Mouse (Mus musculus): ENCODE measurements at regions not wholly inside any gene's neighbourhood (a gene's known extent, or its start where the extent isn't known, plus 50 kb on each side); places are given as distances from the start of the nearest gene placed in this dataset.

- DNase-seq: no peak
Measured at GRCm38 (mm10) chr12:107127591-107127990, 360.8 kb upstream of the 3110018I06Rik start.

GRCm38 (mm10) chr12:107129232-107129631 is 359.2 kb upstream of the 3110018I06Rik start:
- DNase-seq: no peak

DNA sequence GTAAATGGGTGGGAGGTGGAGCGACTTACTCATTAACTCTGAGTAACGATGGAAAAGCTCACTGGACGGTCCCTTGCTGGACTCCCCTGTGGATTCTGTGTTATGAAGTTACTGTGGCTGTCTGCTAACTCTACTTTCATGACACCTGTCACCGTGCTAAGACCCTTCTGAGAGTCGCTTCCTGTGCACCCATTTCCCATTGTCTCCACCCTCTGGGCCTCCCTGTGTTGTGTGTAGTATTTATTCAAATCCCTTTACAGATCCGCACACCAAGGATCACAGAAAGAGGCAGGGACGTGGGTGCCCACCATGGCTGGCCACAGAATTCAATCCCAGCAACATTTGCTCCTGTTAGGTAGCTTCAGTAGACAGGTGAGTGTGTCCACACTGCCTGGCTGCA is 357.1 kb upstream of the 3110018I06Rik start:
- no peak for DNase-seq

GRCm38 (mm10) chr12:107131841-107132240 is 356.6 kb upstream of the 3110018I06Rik start:
- no peak for DNase-seq

DNA sequence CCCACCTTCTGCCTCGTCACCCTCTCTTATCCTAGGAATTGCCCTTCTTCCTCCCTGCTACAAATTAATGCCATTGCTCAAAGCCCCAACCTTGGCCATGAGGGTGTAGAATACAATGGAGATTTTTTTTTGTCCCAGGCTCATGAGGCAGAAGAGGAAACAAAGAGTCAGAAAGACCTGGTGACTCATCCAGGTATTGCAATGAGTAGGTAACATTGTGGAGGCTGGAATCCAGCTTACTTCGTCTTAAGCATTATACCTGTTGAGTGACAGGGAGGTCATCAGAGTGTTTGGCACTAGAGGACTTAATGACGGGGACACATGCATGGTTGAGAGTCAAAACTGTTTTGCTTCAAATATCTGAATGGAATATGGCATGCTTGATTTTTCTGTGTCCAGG is 355.9 kb upstream of the 3110018I06Rik start:
- no peak for DNase-seq

GRCm38 (mm10) chr12:107134353-107134752 is 354.1 kb upstream of the 3110018I06Rik start:
- no peak for DNase-seq

GRCm38 (mm10) chr12:107138677-107139400 is 349.6 kb upstream of the 3110018I06Rik start:
- no peak for DNase-seq

- DNase-seq: no peak
Measured at GRCm38 (mm10) chr12:107140957-107141595, 347.4 kb upstream of the 3110018I06Rik start.

GRCm38 (mm10) chr12:107142226-107142625 is 346.2 kb upstream of the 3110018I06Rik start:
- DNase-seq: no peak

- no peak for DNase-seq
Measured at GRCm38 (mm10) chr12:107146608-107147121, 341.8 kb upstream of the 3110018I06Rik start.

- no peak for DNase-seq
Measured at GRCm38 (mm10) chr12:107148451-107148850, 340.0 kb upstream of the 3110018I06Rik start.

- DNase-seq: no peak
Measured at GRCm38 (mm10) chr12:107151089-107151488, 337.3 kb upstream of the 3110018I06Rik start.

GRCm38 (mm10) chr12:107154668-107155067 is 333.8 kb upstream of the 3110018I06Rik start:
- DNase-seq: no peak

DNA sequence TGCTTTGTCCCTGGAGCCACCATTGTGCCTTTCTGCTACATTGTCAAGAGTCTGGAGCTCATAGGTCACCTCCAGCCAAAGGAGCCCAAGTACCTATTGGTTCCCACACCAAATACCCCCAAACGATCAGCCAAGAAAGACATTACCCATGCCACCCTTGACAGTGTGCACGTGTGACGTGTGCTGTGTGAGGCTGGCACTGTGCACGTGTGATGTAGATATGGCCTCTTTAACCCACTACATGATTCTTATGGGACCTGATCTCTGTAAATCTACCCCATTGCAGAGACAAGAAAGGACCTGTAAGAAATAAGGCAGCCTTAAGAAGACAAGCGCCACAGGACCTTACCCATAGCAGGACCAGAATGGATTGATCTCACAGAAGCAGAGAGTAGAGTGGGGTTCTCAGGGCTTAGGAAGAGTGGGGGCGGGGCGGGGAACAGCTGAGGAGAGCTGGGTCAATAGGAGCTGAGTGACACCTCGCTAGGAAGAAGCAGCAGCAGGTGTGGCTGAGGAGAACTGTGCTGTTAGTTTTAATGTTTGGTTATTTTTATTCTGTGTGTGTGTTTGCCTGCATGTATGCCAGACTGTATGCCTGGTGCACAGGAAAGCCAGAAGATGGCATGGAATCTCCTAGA is 331.5 kb upstream of the 3110018I06Rik start:
- no peak for DNase-seq

DNA sequence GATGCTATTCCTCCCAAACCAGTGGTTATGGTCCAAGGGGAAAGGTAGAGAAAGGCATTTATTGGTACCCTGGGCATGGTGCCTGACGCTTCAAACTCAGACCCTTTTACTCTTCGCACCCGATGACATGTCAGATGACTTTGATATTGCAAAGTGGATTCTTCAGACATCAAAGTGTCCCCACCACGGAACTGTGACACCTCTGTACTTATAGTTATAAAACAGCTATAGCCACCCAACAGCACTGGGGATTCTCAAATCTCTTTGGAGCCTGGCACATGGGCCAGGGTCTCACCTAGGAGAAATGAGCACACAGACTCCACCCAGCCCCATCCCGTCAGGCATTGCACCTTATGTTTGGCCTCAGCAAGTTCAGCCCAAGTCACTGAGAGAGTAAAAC is 329.3 kb upstream of the 3110018I06Rik start:
- DNase-seq: no peak

DNA sequence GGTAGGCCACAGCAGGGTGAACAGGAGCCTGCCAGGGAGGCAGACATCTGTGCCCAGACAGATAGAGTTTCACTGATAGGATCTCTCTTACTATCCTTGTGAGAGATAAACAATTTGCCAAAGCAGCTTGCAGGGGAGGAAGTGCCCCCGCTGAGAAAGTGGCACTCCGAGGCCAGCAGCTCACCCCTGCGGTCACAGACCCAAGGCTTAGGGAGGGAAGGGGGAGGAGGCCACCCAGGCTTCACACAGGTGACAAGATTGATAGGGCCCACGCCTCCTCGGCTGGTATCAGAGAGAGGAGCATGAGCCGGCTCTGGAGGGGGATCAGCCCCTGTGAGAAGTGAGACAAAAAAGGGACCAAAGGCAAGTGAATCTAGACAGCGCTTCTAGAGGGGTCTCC is 328.3 kb upstream of the 3110018I06Rik start:
- DNase-seq: no peak

GRCm38 (mm10) chr12:107160628-107161027 is 327.8 kb upstream of the 3110018I06Rik start:
- DNase-seq: no peak

GRCm38 (mm10) chr12:107170926-107171325 is 317.5 kb upstream of the 3110018I06Rik start:
- no peak for DNase-seq

DNA sequence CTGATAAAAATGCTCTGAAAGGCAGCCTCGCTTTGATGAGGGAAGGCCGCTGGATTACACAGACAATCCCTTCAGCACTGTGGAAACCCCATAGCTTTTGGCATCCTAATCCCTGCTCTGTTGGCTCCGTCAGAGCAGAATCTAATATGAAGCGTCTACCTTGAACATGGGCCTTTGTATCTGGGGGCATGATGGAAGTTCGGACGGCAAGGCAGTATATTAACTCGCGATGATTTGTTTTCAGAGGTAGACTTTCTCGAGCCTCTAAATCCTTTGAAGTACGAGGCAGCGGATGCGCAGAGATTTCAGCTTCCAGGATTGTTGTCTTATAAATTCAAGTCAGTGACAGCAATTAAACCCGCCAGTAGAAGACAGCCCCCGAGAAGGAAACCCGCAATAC is 316.8 kb upstream of the 3110018I06Rik start:
- DNase-seq: no peak

DNA sequence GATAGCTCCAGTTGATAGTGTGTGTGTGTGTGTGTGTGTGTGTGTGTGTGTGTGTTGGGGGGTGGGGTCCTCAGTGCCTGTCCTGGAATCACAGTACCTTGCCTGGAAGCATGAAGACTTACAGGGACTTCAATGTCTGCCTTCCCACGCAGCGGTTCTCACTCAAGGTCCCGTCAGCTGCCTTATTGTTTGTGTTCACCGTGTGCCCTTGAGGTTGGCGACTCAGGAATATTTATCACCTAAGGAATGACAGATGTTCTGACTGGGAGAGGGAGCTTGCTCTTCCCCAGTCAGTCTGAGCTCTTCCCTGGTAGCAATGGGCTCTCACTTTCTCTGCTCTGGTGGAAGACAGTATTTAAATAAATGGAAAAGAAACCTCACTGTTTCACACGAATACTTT is 309.8 kb upstream of the 3110018I06Rik start:
- no peak for DNase-seq

DNA sequence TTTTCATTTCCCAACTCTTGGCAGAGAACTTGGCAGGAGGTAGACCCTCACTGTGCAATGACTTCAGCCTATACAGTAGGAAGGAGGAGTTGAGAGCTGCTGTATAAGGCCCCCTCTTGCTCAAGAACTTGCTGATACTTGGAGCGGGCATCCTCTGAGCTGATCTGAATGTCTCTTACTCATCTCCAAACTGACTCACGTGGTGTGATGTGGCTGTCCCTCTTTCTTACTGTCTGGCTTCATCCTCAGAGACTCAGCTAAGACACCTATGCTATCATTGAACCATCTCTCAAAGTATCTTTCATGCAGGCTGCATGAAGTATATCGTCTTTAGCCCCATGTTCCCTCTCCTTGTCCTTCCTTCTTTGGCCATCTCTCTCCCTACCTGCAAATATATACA is 307.9 kb upstream of the 3110018I06Rik start:
- no peak for DNase-seq

DNA sequence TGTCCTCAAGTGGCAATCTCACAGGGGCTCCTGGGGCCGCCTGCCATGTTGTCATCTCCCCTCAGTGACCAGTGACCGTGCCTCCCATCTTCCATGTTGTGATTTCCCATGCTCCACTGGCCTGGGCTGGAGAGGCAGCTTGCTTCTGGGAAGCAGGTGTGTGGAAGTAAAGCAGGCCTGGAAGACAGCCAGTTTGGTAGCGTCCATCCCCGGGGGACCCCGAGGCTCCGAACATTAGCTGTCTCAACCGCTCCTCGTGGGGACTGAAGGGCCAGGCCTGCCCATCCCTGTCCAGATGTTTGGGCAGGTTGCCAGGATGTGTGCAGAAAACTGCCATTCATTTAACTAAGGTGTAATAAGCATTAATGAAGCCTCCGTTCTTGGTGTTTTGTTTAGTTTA is 307.1 kb upstream of the 3110018I06Rik start:
- DNase-seq: no peak

- DNase-seq: no peak
Measured at GRCm38 (mm10) chr12:107182091-107182655, 306.3 kb upstream of the 3110018I06Rik start.

DNA sequence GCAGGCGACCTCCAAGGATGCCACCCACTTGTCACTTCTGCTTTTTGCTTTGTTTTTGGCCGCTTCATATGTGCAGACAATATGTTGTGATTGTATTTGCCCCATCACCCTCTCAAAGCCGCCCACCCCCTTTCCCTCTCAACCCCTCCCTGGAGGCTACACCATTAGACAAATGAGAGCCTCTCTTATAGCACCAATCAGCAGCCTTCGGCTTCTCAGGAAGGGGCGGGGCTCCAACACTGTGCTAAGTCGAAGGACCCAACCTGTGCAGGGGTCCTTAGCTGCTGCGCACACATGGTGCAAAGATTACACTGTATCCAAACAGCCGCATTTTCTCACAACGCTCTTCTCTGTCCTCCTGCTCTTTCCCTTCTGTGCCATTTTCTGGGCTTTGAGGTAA is 305.1 kb upstream of the 3110018I06Rik start:
- DNase-seq: no peak

All from kidney, adult 8-10 months (tissue).